Mouse (Mus musculus): ENCODE results near the gene Itpkb. TPM values are rescaled to one million over a fixed set of nuclear protein-coding genes. Genes with fewer than 3 reads are reported as not detected.

Itpkb gene
- total and polyA plus RNA-seq, 2 experiments from 2014 or later: 5.1 to 24.9 TPM

GRCm38 (mm10) chr1:180427685-180428084, 97.4 kb downstream of the Itpkb start:
- Histone ChIP-seq H3K9ac (replicated peaks; ENCODE audit: low read depth, low read length) (no peak overlapping the region), H3K4me2 (ENCODE audit: low read depth, low read length) (peak overlapping the region; percentile 3; the same call in 1 of the 2 replicates), H3K4me3 (ENCODE audit: low read depth, low read length) (no peak overlapping the region), H3K4me1 (ENCODE audit: control insufficient read depth, insufficient read depth) (peaks cover 15% of the 10 kb centered on the region), H3K27me3 (ENCODE audit: control insufficient read depth, insufficient read depth, low read length) (peaks cover 11% of the 10 kb centered on the region), H3K27ac (ENCODE audit: low read depth) (peak overlapping the region; percentile 27; the same call in 1 of the 2 replicates), H3K9me3 (replicated peaks; ENCODE audit: control insufficient read depth, low read length) (no peaks in the 10 kb centered on the region), H3K36me3 (replicated peaks; ENCODE audit: control insufficient read depth, insufficient read depth, low read length) (no peaks in the 10 kb centered on the region; the same call in 1 of the 2 replicates)
- ATAC-seq (ENCODE audit: insufficient read depth, low read depth) (no peak), DNase-seq (ENCODE audit: low spot score) (no peak)
- no peak for TF ChIP-seq EP300 (IDR thresholded peaks at IDR 0.05; ENCODE audit: low read depth)
- no peak for TF ChIP-seq CTCF (IDR thresholded peaks at IDR 0.05; ENCODE audit: low read depth)
- WGBS: 52% methylated on average over 10 of the region's 10 CpGs

DNA sequence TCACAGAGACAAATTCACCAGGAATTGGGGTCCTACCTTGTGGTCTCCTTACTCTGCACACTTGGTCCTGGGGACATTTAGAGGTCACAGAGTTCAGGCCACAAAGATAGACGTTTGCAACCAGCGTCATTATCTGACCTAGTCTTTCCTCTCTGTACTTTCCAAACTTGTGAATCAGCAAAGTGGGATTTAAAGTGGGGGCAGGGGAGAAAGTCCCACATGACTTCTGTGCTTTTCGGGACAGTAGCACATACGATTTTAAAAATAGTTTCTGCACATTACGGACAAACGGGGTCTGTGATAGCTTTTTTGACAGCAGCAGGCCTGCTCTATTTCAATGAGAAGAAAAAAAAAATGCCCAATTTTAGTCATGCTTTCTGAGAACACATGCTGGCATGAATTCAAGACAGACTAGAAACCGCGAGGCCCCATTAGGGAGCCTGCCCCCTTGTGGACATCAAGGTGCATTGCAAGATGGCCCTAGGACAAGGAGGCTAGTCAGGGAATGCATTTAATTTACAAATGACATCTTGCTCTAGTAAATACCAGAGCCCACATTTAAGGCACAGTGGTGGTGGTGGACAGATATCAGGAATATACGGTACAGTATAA, 97.9 kb downstream of the Itpkb start:
- WGBS: 7% methylated on average over 9 of the region's 9 CpGs
- H3K27ac ChIP-seq (ENCODE audit: low read depth): peak overlapping the region; percentile 27; the same call in 1 of the 2 replicates
- no peak overlapping the region for H3K4me3 ChIP-seq (ENCODE audit: low read depth, low read length)
- H3K36me3 ChIP-seq (replicated peaks; ENCODE audit: control insufficient read depth, insufficient read depth, low read length): no peaks in the 10 kb centered on the region; the same call in 1 of the 2 replicates
- TF ChIP-seq CTCF (IDR thresholded peaks at IDR 0.05; ENCODE audit: low read depth): peak; percentile 97
- no peak for TF ChIP-seq EP300 (IDR thresholded peaks at IDR 0.05; ENCODE audit: low read depth)
- DNase-seq (ENCODE audit: low spot score): peak; percentile 84
- peaks cover 12% of the 10 kb centered on the region for H3K27me3 ChIP-seq (ENCODE audit: control insufficient read depth, insufficient read depth, low read length)
- peaks cover 9% of the 10 kb centered on the region; the same call in 1 of the 2 replicates for H3K4me1 ChIP-seq (ENCODE audit: control insufficient read depth, insufficient read depth)
- peak overlapping the region; percentile 3; the same call in 1 of the 2 replicates for H3K4me2 ChIP-seq (ENCODE audit: low read depth, low read length)
- 0 out of 2 replicates have a peak, but pooled peaks have one; percentile 10 for ATAC-seq (ENCODE audit: insufficient read depth, low read depth)
- no peaks in the 10 kb centered on the region for H3K9me3 ChIP-seq (replicated peaks; ENCODE audit: control insufficient read depth, low read length)
- no peak overlapping the region for H3K9ac ChIP-seq (replicated peaks; ENCODE audit: low read depth, low read length)

DNA sequence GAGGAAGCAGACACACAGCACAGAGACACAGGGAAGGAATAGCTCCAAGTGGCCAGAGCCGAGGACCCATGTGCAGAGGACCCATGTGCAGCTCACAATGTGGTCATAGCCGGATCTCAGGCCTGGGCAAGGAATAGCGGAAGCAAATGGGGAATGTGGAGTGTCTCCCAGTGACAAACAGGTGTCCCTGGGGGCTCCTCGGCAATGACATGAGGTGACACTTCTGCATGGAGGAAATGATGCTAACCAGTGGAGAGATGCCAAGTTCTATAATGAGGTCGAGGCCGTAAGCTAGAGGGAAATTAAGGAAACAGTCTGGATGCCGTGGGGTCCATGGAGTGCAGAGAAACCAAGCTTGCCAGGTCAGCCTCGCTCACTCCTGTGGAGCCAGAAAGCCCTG, 98.6 kb downstream of the Itpkb start:
- TF ChIP-seq CTCF (IDR thresholded peaks at IDR 0.05; ENCODE audit: low read depth) (no peak), EP300 (IDR thresholded peaks at IDR 0.05; ENCODE audit: low read depth) (no peak)
- Histone ChIP-seq H3K4me3 (ENCODE audit: low read depth, low read length) (no peak overlapping the region), H3K27ac (ENCODE audit: low read depth) (no peak overlapping the region), H3K36me3 (replicated peaks; ENCODE audit: control insufficient read depth, insufficient read depth, low read length) (no peaks in the 10 kb centered on the region; the same call in 1 of the 2 replicates), H3K9ac (replicated peaks; ENCODE audit: low read depth, low read length) (no peak overlapping the region), H3K27me3 (ENCODE audit: control insufficient read depth, insufficient read depth, low read length) (peaks cover 19% of the 10 kb centered on the region), H3K9me3 (replicated peaks; ENCODE audit: control insufficient read depth, low read length) (no peaks in the 10 kb centered on the region), H3K4me2 (ENCODE audit: low read depth, low read length) (no peak overlapping the region), H3K4me1 (ENCODE audit: control insufficient read depth, insufficient read depth) (0 out of 2 replicates have a peak, but pooled peaks cover 3% of the 10 kb centered on the region)
- DNase-seq (ENCODE audit: low spot score) (no peak), ATAC-seq (ENCODE audit: insufficient read depth, low read depth) (no peak)
- 62% methylated on average over 8 of the region's 8 CpGs for WGBS

GRCm38 (mm10) chr1:180429819-180430218, 99.5 kb downstream of the Itpkb start:
- 0 out of 2 replicates have a peak, but pooled peaks cover 3% of the 10 kb centered on the region for H3K4me1 ChIP-seq (ENCODE audit: control insufficient read depth, insufficient read depth)
- no peak overlapping the region for H3K4me2 ChIP-seq (ENCODE audit: low read depth, low read length)
- no peak overlapping the region for H3K4me3 ChIP-seq (ENCODE audit: low read depth, low read length)
- H3K27me3 ChIP-seq (ENCODE audit: control insufficient read depth, insufficient read depth, low read length): peaks cover 26% of the 10 kb centered on the region
- no peak overlapping the region for H3K27ac ChIP-seq (ENCODE audit: low read depth)
- ATAC-seq (ENCODE audit: insufficient read depth, low read depth): no peak
- WGBS: 49% methylated on average over 5 of the region's 5 CpGs
- H3K36me3 ChIP-seq (replicated peaks; ENCODE audit: control insufficient read depth, insufficient read depth, low read length): no peaks in the 10 kb centered on the region
- no peak for TF ChIP-seq CTCF (IDR thresholded peaks at IDR 0.05; ENCODE audit: low read depth)
- TF ChIP-seq EP300 (IDR thresholded peaks at IDR 0.05; ENCODE audit: low read depth): no peak
- no peak for DNase-seq (ENCODE audit: low spot score)
- no peak overlapping the region for H3K9ac ChIP-seq (replicated peaks; ENCODE audit: low read depth, low read length)
- H3K9me3 ChIP-seq (replicated peaks; ENCODE audit: control insufficient read depth, low read length): no peaks in the 10 kb centered on the region

- Histone ChIP-seq H3K4me1 (ENCODE audit: control insufficient read depth, insufficient read depth) (0 out of 2 replicates have a peak, but pooled peaks cover 3% of the 10 kb centered on the region), H3K36me3 (replicated peaks; ENCODE audit: control insufficient read depth, insufficient read depth, low read length) (no peaks in the 10 kb centered on the region), H3K4me3 (ENCODE audit: low read depth, low read length) (no peak overlapping the region), H3K27ac (ENCODE audit: low read depth) (no peak overlapping the region), H3K4me2 (ENCODE audit: low read depth, low read length) (no peak overlapping the region), H3K9me3 (replicated peaks; ENCODE audit: control insufficient read depth, low read length) (no peaks in the 10 kb centered on the region), H3K27me3 (ENCODE audit: control insufficient read depth, insufficient read depth, low read length) (peaks cover 44% of the 10 kb centered on the region), H3K9ac (replicated peaks; ENCODE audit: low read depth, low read length) (no peak overlapping the region)
- ATAC-seq (ENCODE audit: insufficient read depth, low read depth) (no peak), DNase-seq (ENCODE audit: low spot score) (no peak)
- WGBS: 58% methylated on average over 12 of the region's 12 CpGs
- TF ChIP-seq CTCF (IDR thresholded peaks at IDR 0.05; ENCODE audit: low read depth) (no peak), EP300 (IDR thresholded peaks at IDR 0.05; ENCODE audit: low read depth) (no peak)
Observed at GRCm38 (mm10) chr1:180431833-180432232, 101.5 kb downstream of the Itpkb start.
